Mouse (Mus musculus): Measurements from ENCODE around the gene Slc39a9. TPM values are rescaled to one million over a fixed set of nuclear protein-coding genes. Genes with fewer than 3 reads are reported as not detected.
A peak's percentile ranks its signal among the peaks of the same experiment; 100 is the strongest.

Gene Slc39a9
- 15.3 and 15.7 TPM in 2 replicates for polyA plus RNA-seq (2016; fragmentation: Nextera tagmentation; extraction: Ambion mirVana)

DNA sequence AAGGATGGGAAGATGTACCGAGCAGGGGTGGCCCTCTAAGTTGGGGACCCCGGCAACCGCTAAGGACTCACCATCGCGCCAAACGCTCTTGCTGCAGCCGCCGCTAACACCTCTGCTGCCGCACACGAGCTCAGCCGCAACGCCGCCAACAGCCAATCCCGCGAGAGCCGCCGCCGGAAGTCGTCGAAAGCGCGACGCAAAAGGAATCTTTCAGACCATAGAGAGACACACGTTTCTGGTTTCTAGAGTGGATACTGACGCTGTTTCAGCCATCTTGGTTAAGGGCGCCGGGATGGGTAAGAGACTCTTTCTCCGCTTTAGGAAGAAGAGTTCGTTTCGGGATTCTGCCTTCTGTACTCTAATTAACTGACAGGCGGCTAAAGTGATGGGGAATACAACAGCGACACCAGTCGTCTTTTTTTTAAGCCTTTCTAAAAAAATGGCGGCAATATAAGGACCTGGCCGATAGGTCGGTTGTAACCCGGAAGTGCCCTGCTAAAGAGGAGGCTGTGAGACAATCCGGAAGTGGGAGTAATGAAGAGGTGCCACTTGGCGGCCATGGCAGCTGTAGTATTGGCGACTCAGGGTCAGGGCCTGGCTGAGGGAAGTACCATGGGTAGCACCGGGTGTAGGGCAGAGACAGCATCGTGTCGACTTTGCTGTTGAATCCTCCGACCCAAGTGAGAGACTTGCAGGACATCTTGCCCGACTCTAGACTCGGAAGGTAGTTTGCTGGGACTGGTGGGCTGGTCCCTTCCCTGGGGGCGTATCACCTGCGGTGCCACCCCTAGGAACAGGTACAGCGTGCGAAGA, at the start of gene Slc39a9, which contains the start of gene Erh:
Gene Slc39a9, plus strand, starts transcription at position 191 of the 813 bp plus-strand sequence.
Gene Erh, minus strand, starts transcription at position 649 of the 813 bp plus-strand sequence.
- Histone ChIP-seq H3K9me3 (replicated peaks) (no peaks in the 10 kb centered on the region), H3K27ac (peak within 1 kb of the TSS; percentile 84), H3K4me3 (peak within 1 kb of the TSS; percentile 87), H3K4me2 (peak within 1 kb of the TSS; percentile 96), H3K36me3 (peaks cover 62% of the 10 kb centered on the region), H3K4me1 (peaks cover 59% of the 10 kb centered on the region), H3K9ac (peak within 1 kb of the TSS; percentile 92), H3K27me3 (replicated peaks) (no peaks in the 10 kb centered on the region)
- under 1% methylated on average over 50 of the region's 50 CpGs for WGBS (ENCODE audit: insufficient replicate concordance)
- ATAC-seq = peak; percentile 94

GRCm38 (mm10) chr12:80594141-80594540, 49.5 kb upstream of the Slc39a9 start:
- Histone ChIP-seq H3K4me1 (peaks cover 35% of the 10 kb centered on the region), H3K9ac (no peak overlapping the region), H3K27me3 (replicated peaks) (peaks cover 17% of the 10 kb centered on the region; the same call in 1 of the 2 replicates), H3K27ac (no peak overlapping the region), H3K36me3 (no peaks in the 10 kb centered on the region), H3K4me2 (no peak overlapping the region), H3K4me3 (no peak overlapping the region), H3K9me3 (replicated peaks) (no peaks in the 10 kb centered on the region)
- peak; percentile 51; the same call in 1 of the 2 replicates for ATAC-seq
- 36% methylated on average over 4 of the region's 4 CpGs for WGBS (ENCODE audit: insufficient replicate concordance)

DNA sequence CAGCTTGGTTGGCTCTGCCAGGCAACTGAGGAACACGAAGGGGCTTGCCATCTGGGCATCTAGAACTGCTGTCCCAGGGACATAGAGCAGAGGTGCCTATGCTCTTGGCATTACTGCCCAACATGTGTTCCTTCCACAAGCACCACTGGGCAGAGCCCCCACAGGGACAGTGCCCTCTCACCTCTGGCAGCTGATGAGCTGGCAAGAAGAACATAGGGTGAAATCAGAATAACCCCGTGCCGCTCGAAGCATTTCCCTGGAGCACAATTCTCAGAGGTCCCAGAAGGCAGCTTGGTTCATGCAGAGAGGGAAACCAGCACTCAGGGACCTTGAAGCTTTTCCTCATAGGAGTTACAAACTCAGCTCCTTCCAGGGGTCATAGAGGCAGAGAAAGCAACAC, 48.9 kb upstream of the Slc39a9 start:
- Histone ChIP-seq H3K36me3 (no peaks in the 10 kb centered on the region), H3K4me1 (peaks cover 35% of the 10 kb centered on the region), H3K4me3 (no peak overlapping the region), H3K27me3 (replicated peaks) (peaks cover 22% of the 10 kb centered on the region; the same call in 1 of the 2 replicates), H3K9ac (no peak overlapping the region), H3K27ac (no peak overlapping the region), H3K4me2 (no peak overlapping the region), H3K9me3 (replicated peaks) (no peaks in the 10 kb centered on the region)
- ATAC-seq = no peak
- 71% methylated on average over 4 of the region's 4 CpGs for WGBS (ENCODE audit: insufficient replicate concordance)

DNA sequence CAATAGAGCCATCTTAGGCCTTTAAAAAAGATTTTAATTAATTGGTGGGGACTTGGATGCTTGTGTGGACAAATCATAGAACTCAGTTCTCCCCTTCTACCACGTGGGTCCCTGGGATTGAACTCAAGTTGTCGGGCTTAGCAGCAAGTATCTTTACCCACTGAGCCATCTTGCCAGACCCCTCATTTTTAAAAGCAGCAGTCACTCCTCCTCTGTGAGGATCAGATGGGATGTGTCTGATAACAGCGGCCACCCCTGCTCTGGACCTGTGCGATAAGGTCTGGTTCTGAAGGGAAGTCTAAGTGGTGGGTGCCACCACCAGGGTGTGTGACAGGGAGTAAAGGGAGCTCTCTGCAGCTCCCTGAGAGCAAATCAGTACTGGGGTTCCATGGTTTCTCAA, 48.1 kb upstream of the Slc39a9 start:
- Histone ChIP-seq H3K4me1 (peaks cover 35% of the 10 kb centered on the region), H3K27ac (no peak overlapping the region), H3K9me3 (replicated peaks) (no peaks in the 10 kb centered on the region), H3K36me3 (no peaks in the 10 kb centered on the region), H3K9ac (no peak overlapping the region), H3K4me2 (peak overlapping the region; percentile 1; the same call in 1 of the 2 replicates), H3K4me3 (no peak overlapping the region), H3K27me3 (replicated peaks) (peaks cover 18% of the 10 kb centered on the region; the same call in 1 of the 2 replicates)
- 46% methylated on average over 4 of the region's 4 CpGs for WGBS (ENCODE audit: insufficient replicate concordance)
- peak; percentile 88 for ATAC-seq

DNA sequence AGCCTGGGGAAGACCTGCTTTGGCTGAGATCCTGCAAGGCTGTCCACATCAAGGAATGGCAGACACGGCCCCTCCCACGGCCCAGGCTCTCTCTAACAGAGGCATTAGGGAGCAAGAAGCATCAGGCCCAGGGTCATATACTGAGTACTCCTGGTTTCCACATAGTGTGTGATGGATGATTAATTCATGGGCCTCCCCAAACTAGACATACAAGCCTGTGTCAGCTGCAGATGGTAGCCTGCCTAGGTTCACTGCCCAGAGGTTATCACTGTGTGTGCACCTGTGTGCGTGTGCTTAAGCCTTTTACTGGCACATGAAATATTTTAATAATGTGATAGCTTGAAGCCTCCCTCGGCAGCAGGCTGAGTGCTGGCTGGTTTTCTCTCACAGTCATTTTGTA, 47.7 kb upstream of the Slc39a9 start:
- Histone ChIP-seq H3K4me1 (peaks cover 35% of the 10 kb centered on the region), H3K9me3 (replicated peaks) (no peaks in the 10 kb centered on the region), H3K9ac (no peak overlapping the region), H3K4me3 (no peak overlapping the region), H3K36me3 (no peaks in the 10 kb centered on the region), H3K4me2 (peak overlapping the region; percentile 1; the same call in 1 of the 2 replicates), H3K27me3 (replicated peaks) (peaks cover 14% of the 10 kb centered on the region; the same call in 1 of the 2 replicates), H3K27ac (no peak overlapping the region)
- 62% methylated on average over 4 of the region's 4 CpGs for WGBS (ENCODE audit: insufficient replicate concordance)
- ATAC-seq = peak; percentile 45

DNA sequence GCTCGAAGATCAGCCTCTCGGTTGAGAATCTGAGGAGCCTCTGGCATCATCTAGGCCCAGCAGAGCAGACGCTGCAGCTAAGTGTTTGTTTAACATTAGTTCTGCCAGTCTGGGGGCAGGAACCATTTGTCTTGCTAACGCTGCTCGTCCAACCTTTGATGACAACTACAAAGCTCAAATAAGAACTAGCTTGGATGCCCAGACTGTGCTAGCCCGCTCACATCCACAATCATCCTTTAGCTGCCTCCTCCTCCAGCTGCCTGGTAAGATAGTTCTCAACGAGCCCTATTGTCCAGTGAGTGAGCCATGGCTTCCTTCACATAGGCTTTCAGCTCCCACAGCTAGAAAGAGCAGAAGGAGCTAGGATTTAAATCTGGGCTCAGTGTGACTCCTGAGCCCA, 45.4 kb upstream of the Slc39a9 start:
- Histone ChIP-seq H3K4me2 (no peak overlapping the region), H3K36me3 (no peaks in the 10 kb centered on the region), H3K4me1 (peaks cover 50% of the 10 kb centered on the region), H3K4me3 (no peak overlapping the region), H3K27ac (no peak overlapping the region), H3K9me3 (replicated peaks) (no peaks in the 10 kb centered on the region), H3K27me3 (replicated peaks) (peaks cover 10% of the 10 kb centered on the region; the same call in 1 of the 2 replicates), H3K9ac (no peak overlapping the region)
- no peak for ATAC-seq
- 56% methylated on average over 7 of the region's 7 CpGs for WGBS (ENCODE audit: insufficient replicate concordance)

DNA sequence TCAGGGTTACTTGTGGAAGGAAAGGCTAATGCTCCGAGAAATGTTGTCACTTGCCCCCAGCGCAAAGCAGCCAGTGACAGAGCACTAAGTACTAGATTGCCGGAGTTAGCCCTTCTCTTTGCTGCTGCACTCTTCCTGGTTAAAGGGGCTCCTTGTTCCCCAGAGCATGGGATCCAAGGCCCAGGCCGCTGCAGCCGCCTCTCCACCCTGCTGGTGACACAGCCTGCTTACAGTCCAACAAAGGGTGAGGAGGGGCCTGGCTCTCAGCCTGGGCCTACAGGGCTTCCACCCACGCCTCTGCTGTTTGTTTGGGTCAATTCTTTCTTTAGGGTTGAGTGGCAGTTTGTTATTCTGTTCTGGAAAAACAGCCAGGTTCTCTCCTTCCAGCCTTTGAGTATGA, 44.9 kb upstream of the Slc39a9 start:
- 0 out of 2 replicates have a peak, but pooled peaks cover 10% of the 10 kb centered on the region for H3K27me3 ChIP-seq (replicated peaks)
- H3K4me3 ChIP-seq = no peak overlapping the region
- no peak overlapping the region for H3K4me2 ChIP-seq
- H3K9me3 ChIP-seq (replicated peaks) = no peaks in the 10 kb centered on the region
- H3K27ac ChIP-seq = no peak overlapping the region
- H3K36me3 ChIP-seq = no peaks in the 10 kb centered on the region
- H3K4me1 ChIP-seq = peaks cover 53% of the 10 kb centered on the region
- H3K9ac ChIP-seq = no peak overlapping the region
- 57% methylated on average over 6 of the region's 6 CpGs for WGBS (ENCODE audit: insufficient replicate concordance)
- no peak for ATAC-seq

DNA sequence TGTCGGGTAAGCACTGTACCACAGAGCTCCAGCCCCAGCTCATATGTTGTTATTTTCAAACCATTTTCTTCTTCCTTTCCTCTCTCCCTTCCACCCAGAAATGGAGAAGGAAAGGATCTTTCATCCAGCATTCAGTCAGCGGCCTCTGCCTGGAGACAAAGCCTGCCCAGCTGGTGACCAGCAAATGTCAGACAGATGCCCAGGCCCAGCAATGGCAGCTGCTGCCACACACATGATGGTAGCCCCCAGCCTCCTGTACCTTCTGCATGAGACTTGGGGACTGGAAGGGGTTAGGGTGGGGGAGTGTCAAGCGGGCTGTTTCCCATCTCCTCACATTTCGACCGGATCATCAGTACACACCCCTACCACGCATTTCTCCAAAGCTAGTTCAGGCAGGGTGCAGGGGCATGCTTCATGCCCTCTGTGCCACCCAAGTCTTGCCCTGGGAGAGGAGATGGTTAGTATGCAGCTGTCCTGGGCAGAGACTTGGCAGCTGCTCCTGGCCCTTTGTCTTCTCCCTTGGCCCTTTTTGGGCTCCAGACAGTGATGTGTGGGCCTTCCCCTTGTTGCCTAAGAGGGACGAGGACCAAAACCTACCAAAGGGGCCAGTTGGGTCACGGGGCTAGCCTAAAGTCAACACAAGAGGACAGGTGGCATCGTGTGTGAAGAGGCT, 42.0 kb upstream of the Slc39a9 start:
- Histone ChIP-seq H3K4me1 (peaks cover 26% of the 10 kb centered on the region), H3K9ac (no peak overlapping the region), H3K27me3 (replicated peaks) (0 out of 2 replicates have a peak, but pooled peaks cover 10% of the 10 kb centered on the region), H3K9me3 (replicated peaks) (no peaks in the 10 kb centered on the region), H3K36me3 (no peaks in the 10 kb centered on the region), H3K27ac (no peak overlapping the region), H3K4me3 (no peak overlapping the region), H3K4me2 (no peak overlapping the region)
- no peak for ATAC-seq
- WGBS (ENCODE audit: insufficient replicate concordance) = 67% methylated on average over 9 of the region's 9 CpGs

DNA sequence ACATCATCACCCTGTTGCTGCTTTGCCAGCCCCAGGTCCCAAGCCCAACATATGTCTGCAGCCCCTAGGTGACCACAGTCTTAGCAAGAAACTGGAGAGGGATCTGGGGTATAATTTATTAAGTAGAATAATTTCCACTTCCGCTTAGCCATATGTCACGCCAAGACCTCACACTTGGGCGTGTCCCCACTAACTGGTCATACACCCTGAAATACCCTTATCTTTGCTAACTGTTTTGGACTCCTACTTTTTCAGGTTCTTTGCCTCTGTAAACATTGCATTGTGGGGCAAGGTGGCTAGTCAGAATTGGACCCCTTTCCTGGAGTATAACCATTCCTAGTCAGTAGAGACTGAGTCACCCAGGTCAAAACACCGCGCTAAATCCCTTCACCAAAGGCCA, 41.3 kb upstream of the Slc39a9 start:
- H3K27me3 ChIP-seq (replicated peaks) = 0 out of 2 replicates have a peak, but pooled peaks cover 10% of the 10 kb centered on the region
- H3K4me2 ChIP-seq = no peak overlapping the region
- H3K27ac ChIP-seq = no peak overlapping the region
- peaks cover 21% of the 10 kb centered on the region for H3K4me1 ChIP-seq
- no peak overlapping the region for H3K4me3 ChIP-seq
- no peak overlapping the region for H3K9ac ChIP-seq
- no peak for ATAC-seq
- no peaks in the 10 kb centered on the region for H3K36me3 ChIP-seq
- WGBS (ENCODE audit: insufficient replicate concordance) = 72% methylated on average over 5 of the region's 5 CpGs
- H3K9me3 ChIP-seq (replicated peaks) = no peaks in the 10 kb centered on the region

DNA sequence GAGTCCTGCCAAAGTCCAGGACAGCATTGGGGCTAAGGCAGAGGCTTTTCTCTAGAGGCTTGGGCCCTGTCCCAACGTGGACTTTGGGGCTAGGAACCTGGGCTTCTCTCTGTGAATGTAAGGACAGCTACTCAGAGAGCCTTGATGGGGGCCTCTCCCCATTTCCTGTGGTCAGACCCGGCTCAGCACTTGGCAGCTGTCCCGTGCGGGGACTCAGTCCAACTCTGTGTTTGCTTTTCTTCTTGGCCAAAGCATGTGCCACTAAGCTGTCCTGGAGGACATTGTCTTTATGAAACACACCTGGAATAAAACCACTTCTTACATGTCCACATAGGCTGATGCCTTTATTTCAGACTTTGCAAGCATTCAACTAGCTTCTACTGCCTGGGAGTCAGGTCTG, 40.1 kb upstream of the Slc39a9 start:
- H3K9ac ChIP-seq = no peak overlapping the region
- WGBS (ENCODE audit: insufficient replicate concordance) = 15% methylated on average over 4 of the region's 4 CpGs
- no peak for ATAC-seq
- H3K4me3 ChIP-seq = no peak overlapping the region
- H3K4me2 ChIP-seq = no peak overlapping the region
- peaks cover 21% of the 10 kb centered on the region for H3K4me1 ChIP-seq
- H3K27ac ChIP-seq = no peak overlapping the region
- 0 out of 2 replicates have a peak, but pooled peaks cover 10% of the 10 kb centered on the region for H3K27me3 ChIP-seq (replicated peaks)
- no peaks in the 10 kb centered on the region for H3K9me3 ChIP-seq (replicated peaks)
- H3K36me3 ChIP-seq = no peaks in the 10 kb centered on the region

- H3K9ac ChIP-seq = no peak overlapping the region
- 0 out of 2 replicates have a peak, but pooled peaks cover 4% of the 10 kb centered on the region for H3K27me3 ChIP-seq (replicated peaks)
- peaks cover 21% of the 10 kb centered on the region for H3K4me1 ChIP-seq
- no peak overlapping the region for H3K4me2 ChIP-seq
- no peaks in the 10 kb centered on the region for H3K9me3 ChIP-seq (replicated peaks)
- H3K27ac ChIP-seq = no peak overlapping the region
- H3K4me3 ChIP-seq = no peak overlapping the region
- WGBS (ENCODE audit: insufficient replicate concordance) = 87% methylated on average over 2 of the region's 2 CpGs
- ATAC-seq = no peak
- no peaks in the 10 kb centered on the region for H3K36me3 ChIP-seq
Measured at GRCm38 (mm10) chr12:80604218-80604617, 39.5 kb upstream of the Slc39a9 start.

DNA sequence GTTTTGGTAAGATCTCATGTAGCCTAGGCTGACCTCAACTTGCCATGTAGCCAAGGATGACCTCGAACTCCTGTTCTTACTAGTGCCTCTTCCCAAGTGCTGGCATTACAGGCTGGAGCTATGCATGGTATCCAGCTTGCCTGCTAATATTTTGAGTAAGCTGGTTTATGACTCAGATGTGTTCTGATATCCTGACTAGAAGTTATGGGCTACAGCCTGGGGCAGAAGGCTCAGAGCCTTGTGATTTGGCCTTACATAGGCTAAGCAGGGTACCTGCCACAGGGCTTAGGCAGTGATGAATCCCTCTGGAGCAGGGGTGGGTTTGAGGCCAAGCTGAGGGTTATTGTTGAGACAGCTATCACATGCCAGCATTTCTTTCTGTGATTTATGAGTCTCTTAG, 35.1 kb upstream of the Slc39a9 start:
- WGBS (ENCODE audit: insufficient replicate concordance) = 47% methylated on average over 1 of the region's 1 CpGs
- Histone ChIP-seq H3K9me3 (replicated peaks) (no peaks in the 10 kb centered on the region), H3K36me3 (no peaks in the 10 kb centered on the region), H3K4me3 (no peak overlapping the region), H3K9ac (no peak overlapping the region), H3K4me2 (no peak overlapping the region), H3K27ac (no peak overlapping the region), H3K27me3 (replicated peaks) (no peaks in the 10 kb centered on the region), H3K4me1 (peaks cover 4% of the 10 kb centered on the region; the same call in 1 of the 2 replicates)
- ATAC-seq = no peak
